Mouse (Mus musculus) midbrain, embryonic 11.5 days (tissue): ENCODE results near the gene Cdhr3. TPM values are rescaled to one million over a fixed set of nuclear protein-coding genes. Genes with fewer than 3 reads are reported as not detected.

Source experiments
- ATAC-seq: fragments of 200-750 bp; cut with Nextera tagmentation; 2 replicates; pipeline ENCODE4 v1.8.0; 2017; ENCODE audit warnings: moderate TSS enrichment, moderate library complexity; ENCODE audit not compliant: low FRiP score
- DNase-seq: peaks from one replicate; pipeline ENCODE4 v3.0.0; 2015; ENCODE audit warnings: low spot score; ENCODE audit errors: missing footprints
- H3K27ac ChIP-seq: fragments of 300-500 bp; sonication (generic); 2 replicates; pipeline ENCODE4 v1.5.1; 2014; ENCODE audit warnings: low read depth, low read length
- H3K27me3 ChIP-seq: fragments of 300-500 bp; sonication (generic); 2 replicates; pipeline ENCODE4 v1.6.1; 2014; ENCODE audit warnings: mild to moderate bottlenecking, low read length, moderate library complexity, mixed read lengths; ENCODE audit not compliant: control insufficient read depth, insufficient read depth
- H3K36me3 ChIP-seq: fragments of 300-500 bp; sonication (generic); 2 replicates; pipeline ENCODE4 v1.6.1; 2014; ENCODE audit warnings: mild to moderate bottlenecking, low read length, moderate library complexity, mixed read lengths; ENCODE audit not compliant: control insufficient read depth, insufficient read depth
- H3K4me1 ChIP-seq: fragments of 300-500 bp; sonication (generic); 2 replicates; pipeline ENCODE4 v1.6.1; 2014; ENCODE audit warnings: low read length; ENCODE audit not compliant: control insufficient read depth, insufficient read depth
- H3K4me2 ChIP-seq: fragments of 300-500 bp; sonication (generic); 2 replicates; pipeline ENCODE4 v1.6.1; 2014; ENCODE audit warnings: mild to moderate bottlenecking, moderate library complexity
- H3K4me3 ChIP-seq: fragments of 300-500 bp; sonication (generic); 2 replicates; pipeline ENCODE4 v1.5.1; 2014; ENCODE audit warnings: low read depth, low read length
- H3K9ac ChIP-seq: fragments of 300-500 bp; sonication (generic); 2 replicates; pipeline ENCODE4 v1.6.1; 2014; ENCODE audit warnings: low read length
- H3K9me3 ChIP-seq: fragments of 300-500 bp; sonication (generic); 2 replicates; pipeline ENCODE4 v1.6.1; 2016; ENCODE audit warnings: low read length; ENCODE audit not compliant: control insufficient read depth
- WGBS: fragments of 180-500 bp; shearing (Covaris S2); extraction: QIAGEN DNeasy Blood & Tissue Kit; methylation state at CpG from one replicate; pipeline ENCODE4 v1.1.7; 2014; 5-methylcytosine and 5-hydroxymethylcytosine counted together
- polyA plus RNA-seq: library from polyadenylated mRNA; unstranded; fragments of >200 nt; fragmentation: Nextera tagmentation; extraction: Ambion mirVana; gene quantifications from 2 replicates; pipeline ENCODE4 v1.2.1, GENCODE M21; 2014

The Cdhr3 gene
- polyA plus RNA-seq, 1 experiment from 2014 or later = not detected

DNA sequence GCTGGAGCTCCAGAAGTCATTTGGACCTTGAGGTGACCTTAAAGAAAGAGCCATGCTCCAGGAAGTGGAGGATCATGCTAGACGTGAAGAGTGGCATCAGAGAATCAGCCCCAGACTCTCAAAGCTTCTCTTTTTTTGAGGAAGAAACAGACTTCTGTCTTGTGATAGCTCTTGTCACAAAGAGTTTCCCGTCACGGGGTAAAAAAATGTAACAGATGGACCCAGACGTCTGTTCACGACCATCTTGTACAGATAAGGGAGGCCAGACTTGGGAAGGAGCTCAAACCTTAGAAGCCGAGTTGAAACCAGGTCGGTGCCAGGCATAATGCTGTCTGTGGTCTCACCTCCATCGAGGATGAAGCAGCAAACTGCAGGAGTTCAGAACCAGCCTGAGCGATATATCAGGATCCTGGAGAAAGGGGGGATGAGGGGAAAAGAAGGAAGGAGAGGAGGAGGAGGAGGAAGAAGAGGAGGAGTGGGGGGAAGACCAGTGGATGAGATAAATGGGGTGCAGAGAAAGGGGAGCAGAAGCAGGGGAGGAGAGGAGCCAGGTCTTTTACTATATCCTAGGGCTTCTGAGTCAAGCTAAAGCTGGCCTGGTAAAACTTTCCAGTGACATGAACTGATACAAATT is 33.0 kb upstream of the Cdhr3 start:
- Histone ChIP-seq H3K4me1 (peaks cover 4% of the 10 kb centered on the region; the same call in 1 of the 2 replicates), H3K4me3 (no peak overlapping the region), H3K27ac (no peak overlapping the region), H3K9me3 (no peaks in the 10 kb centered on the region), H3K9ac (no peak overlapping the region), H3K36me3 (no peaks in the 10 kb centered on the region), H3K27me3 (no peaks in the 10 kb centered on the region), H3K4me2 (no peak overlapping the region)
- DNase-seq = no peak
- WGBS = 84% methylated on average over 9 of the region's 9 CpGs
- no peak for ATAC-seq

DNA sequence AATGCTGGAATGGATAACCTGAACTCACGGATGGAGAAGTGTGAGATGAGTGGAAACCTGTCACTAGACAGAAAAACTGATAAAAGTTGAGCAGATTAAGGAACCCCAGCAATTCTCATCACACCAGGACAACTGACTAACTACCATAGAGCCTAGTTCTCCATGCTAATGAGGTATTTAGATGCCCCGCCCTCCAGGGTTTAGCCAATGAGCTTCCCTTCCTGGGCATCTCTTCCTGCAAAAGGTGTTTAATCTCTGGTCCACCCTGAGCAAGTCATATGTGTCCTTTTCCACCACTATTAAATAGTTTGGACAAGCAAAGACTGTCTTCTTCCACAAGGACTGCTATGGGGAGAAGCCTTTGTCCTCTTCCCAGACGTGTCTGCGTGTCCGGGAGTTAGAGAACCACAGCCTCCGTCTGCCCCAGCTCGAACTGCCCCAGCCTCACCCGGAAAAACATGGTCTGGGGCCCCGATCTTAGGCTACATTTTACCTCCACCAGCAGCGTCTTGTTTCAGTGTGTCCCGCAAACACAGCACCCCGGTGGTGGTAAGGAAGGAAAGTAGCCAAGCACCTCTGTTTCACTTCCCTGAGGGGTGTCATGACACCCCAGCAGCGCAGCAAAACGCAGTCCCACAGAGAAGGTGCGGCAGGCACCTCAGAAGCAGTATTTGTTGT is 26.1 kb upstream of the Cdhr3 start:
- no peak overlapping the region for H3K27ac ChIP-seq
- ATAC-seq (no peak), DNase-seq (no peak)
- no peaks in the 10 kb centered on the region for H3K27me3 ChIP-seq
- 34% methylated on average over 15 of the region's 15 CpGs for WGBS
- H3K4me1 ChIP-seq = no peaks in the 10 kb centered on the region
- no peaks in the 10 kb centered on the region for H3K9me3 ChIP-seq
- no peak overlapping the region for H3K4me3 ChIP-seq
- no peak overlapping the region for H3K4me2 ChIP-seq
- no peaks in the 10 kb centered on the region for H3K36me3 ChIP-seq
- H3K9ac ChIP-seq = peak overlapping the region; percentile 30; the same call in 1 of the 2 replicates

DNA sequence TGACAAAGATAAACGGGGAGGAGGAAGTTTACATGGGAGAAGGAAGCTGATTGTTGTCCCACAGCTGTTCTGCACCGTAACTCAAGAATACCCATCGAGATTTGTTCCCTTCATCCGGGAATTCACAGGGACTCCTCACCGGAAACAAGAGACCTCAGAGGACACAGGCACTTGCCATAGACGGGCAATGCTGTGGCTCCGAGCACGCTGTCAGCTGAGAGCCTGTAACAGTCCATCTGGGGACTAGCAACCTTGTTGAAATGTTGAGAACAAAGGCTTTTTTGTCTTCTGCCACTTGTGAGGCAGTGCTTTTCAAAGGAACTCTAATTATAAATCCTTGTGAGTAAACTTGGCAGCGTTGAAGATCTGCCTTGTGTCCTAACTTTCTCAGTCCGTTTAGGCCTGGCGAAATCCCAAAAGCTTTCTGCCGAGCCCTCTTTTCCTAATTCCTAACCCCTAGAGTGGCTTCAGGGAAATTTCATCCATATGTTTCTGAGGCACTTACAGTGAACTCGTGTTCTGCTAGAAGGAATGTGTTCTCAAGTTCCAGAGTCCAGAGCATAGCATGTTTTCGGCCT is 18.3 kb upstream of the Cdhr3 start:
- no peak overlapping the region for H3K9ac ChIP-seq
- H3K36me3 ChIP-seq = no peaks in the 10 kb centered on the region
- no peak overlapping the region for H3K27ac ChIP-seq
- H3K4me3 ChIP-seq = no peak overlapping the region
- no peaks in the 10 kb centered on the region for H3K27me3 ChIP-seq
- H3K4me1 ChIP-seq = no peaks in the 10 kb centered on the region
- WGBS = 60% methylated on average over 14 of the region's 14 CpGs
- no peak for DNase-seq
- H3K9me3 ChIP-seq = no peaks in the 10 kb centered on the region
- H3K4me2 ChIP-seq = no peak overlapping the region
- no peak for ATAC-seq

DNA sequence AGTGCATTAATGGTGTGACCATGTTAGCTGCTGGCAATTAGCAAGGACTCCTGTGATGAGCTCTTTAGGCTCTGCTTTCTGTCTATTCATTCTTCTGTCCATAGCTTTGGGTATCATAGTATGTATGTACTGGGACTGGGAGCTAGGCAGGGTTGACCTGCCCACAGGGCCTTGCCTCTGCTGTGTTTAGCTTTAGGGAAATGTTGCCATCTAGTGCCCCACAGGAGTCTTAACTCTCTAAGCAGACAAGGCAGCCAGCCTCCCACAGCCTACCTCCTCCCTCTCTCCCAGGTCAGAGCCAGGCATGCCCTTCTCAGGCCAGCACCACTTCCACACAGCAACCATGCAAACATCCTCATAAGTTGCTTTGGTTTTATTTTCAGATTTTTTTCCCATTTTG is 16.9 kb upstream of the Cdhr3 start:
- ATAC-seq = peak; percentile 75
- no peak for DNase-seq
- no peak overlapping the region for H3K4me2 ChIP-seq
- H3K27ac ChIP-seq = no peak overlapping the region
- no peaks in the 10 kb centered on the region for H3K9me3 ChIP-seq
- no peak overlapping the region for H3K4me3 ChIP-seq
- H3K4me1 ChIP-seq = no peaks in the 10 kb centered on the region
- no peaks in the 10 kb centered on the region for H3K27me3 ChIP-seq
- no peak overlapping the region for H3K9ac ChIP-seq
- no peaks in the 10 kb centered on the region for H3K36me3 ChIP-seq

DNA sequence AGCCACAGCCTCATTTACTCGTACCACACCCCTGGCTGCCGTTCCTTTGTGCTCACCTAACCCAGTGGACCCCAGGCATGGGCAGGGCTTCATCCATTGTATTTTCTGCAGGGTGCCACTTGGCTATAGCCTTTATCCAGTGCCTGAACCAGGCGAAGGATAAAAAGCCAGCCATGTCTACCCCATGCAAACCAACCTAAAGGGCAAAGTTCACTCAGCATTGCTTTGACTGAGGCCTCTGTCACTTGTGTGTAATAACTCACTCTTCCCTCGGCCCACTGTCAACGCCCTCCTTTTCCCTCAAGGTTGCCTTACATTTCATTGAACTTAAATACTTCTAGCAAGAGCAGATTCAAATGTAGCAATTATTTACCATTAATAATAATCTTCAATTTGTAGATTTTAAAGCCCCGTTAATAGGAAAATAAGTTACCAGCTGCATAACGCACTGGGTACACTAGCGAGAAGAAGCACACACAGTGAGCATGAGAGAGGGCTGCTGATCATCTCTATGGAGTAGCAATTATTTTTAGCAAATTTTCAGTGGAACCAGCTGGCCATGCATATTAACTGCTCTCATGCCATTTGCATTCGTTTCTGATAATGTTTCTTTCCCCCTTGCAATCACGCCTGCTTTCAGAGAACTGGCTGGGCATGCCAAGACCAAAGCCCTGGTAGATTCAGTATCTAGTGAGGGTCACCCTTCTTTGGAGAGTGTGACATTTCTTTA is 13.9 kb upstream of the Cdhr3 start:
- H3K4me3 ChIP-seq = no peak overlapping the region
- 81% methylated on average over 10 of the region's 10 CpGs for WGBS
- no peak overlapping the region for H3K9ac ChIP-seq
- no peaks in the 10 kb centered on the region for H3K9me3 ChIP-seq
- no peak overlapping the region for H3K27ac ChIP-seq
- H3K36me3 ChIP-seq = no peaks in the 10 kb centered on the region
- no peaks in the 10 kb centered on the region for H3K27me3 ChIP-seq
- DNase-seq = no peak
- no peak overlapping the region for H3K4me2 ChIP-seq
- no peak for ATAC-seq
- no peaks in the 10 kb centered on the region for H3K4me1 ChIP-seq

DNA sequence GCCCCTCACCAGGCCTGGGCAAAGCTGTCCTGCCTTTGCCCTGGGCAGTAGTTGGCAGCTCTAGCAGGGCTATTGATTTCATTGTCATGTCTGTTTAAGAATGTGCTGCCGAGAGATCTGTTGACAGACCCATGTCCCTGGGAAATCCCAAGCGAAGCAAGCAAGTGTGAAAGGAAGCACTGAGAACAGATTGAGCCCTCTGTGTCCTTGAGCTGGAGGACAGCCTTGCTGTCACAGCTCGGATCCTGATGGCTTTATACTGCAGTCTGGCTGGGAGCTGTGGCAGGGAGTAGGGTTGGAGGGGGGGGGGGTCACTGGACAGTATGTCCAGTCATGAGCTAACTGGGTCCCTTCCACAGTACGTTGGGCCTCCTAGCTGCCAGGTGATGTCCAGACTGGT is 13.0 kb upstream of the Cdhr3 start:
- no peaks in the 10 kb centered on the region for H3K27me3 ChIP-seq
- H3K36me3 ChIP-seq = no peaks in the 10 kb centered on the region
- no peaks in the 10 kb centered on the region for H3K4me1 ChIP-seq
- H3K9me3 ChIP-seq = no peaks in the 10 kb centered on the region
- ATAC-seq (no peak), DNase-seq (no peak)
- 64% methylated on average over 4 of the region's 4 CpGs for whole genome bisulfite sequencing
- H3K27ac ChIP-seq = no peak overlapping the region
- H3K9ac ChIP-seq = no peak overlapping the region
- no peak overlapping the region for H3K4me2 ChIP-seq
- H3K4me3 ChIP-seq = no peak overlapping the region

DNA sequence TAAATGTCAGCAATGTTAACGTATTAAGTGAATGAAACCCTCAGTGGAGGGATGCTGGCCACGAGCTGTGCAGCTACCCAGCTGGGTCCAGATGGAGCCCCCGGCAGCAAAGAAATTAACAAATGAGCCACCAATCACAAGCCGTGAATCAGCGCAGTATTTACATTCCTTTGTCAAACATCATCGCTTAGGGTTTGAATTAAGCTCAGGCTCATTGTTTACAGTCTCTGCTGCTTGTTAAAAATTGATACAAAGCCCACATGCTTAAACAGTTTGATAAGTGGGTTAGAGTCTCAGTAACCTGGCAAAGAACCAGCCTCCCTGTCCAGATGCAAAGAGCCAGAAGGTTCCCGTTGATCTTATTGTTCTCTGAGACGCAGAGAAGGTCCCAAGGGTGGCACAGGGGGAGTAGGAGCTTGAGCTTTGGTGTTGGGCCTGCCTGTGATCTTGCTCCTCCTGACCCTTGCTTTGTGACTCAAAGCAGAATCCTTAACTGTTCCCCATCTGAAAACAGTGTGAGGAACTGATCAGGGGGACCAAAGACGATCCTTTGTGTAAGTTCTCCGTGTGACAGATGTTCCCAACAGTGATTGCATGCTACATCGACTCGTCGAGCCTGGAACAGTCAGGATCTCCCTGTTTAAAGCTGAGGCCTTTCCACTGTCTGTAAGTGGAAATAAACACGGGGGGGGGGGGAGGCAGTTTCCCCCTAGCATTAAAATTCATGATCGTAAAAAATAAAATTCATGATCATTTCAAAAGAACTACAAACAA is 9.9 kb upstream of the Cdhr3 start:
- H3K27ac ChIP-seq = peak overlapping the region; percentile 41
- H3K9me3 ChIP-seq = no peaks in the 10 kb centered on the region
- no peaks in the 10 kb centered on the region for H3K36me3 ChIP-seq
- no peaks in the 10 kb centered on the region for H3K27me3 ChIP-seq
- no peaks in the 10 kb centered on the region for H3K4me1 ChIP-seq
- no peak overlapping the region for H3K4me2 ChIP-seq
- DNase-seq (peak; percentile 88), ATAC-seq (peak; percentile 78)
- H3K9ac ChIP-seq = no peak overlapping the region
- no peak overlapping the region for H3K4me3 ChIP-seq
- WGBS = 48% methylated on average over 15 of the region's 15 CpGs

DNA sequence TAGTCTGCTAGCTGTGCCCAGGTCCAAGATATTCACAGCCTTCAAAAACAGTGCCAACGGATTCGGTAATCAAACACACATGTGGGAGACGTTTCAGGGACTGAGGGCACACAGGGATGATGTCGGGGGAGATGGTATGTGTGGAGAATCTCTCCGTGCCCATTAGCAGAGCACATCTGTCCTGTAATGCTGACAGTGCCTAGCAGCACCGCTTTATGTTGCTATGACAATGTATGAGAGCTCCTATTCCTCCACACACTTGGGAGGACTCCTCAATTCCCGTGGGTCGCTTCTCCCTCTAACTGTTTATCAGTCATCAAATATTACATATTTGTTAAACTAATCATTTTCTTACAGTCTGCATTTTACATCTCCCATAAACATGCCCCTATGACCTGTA is 9.0 kb upstream of the Cdhr3 start:
- Histone ChIP-seq H3K9me3 (no peaks in the 10 kb centered on the region), H3K4me2 (no peak overlapping the region), H3K27me3 (no peaks in the 10 kb centered on the region), H3K27ac (no peak overlapping the region), H3K36me3 (no peaks in the 10 kb centered on the region), H3K4me3 (no peak overlapping the region), H3K9ac (no peak overlapping the region), H3K4me1 (no peaks in the 10 kb centered on the region)
- DNase-seq (no peak), ATAC-seq (no peak)
- WGBS = 86% methylated on average over 8 of the region's 8 CpGs
